Mouse (Mus musculus) testis, adult 2 months (tissue): ENCODE data around the gene Tmem132d. TPM values are rescaled to one million over a fixed set of nuclear protein-coding genes. Genes with fewer than 3 reads are reported as not detected.

Experiments
- H3K27ac ChIP-seq: fragments of 200-500 bp; 2 replicates; pipeline ENCODE4 v1.5.1; 2012; ENCODE audit warnings: low read depth, low read length; ENCODE audit not compliant: control insufficient read depth, insufficient read depth
- H3K27me3 ChIP-seq: fragments of 200-500 bp; 2 replicates; pipeline ENCODE4 v1.6.1; 2012; ENCODE audit warnings: mild to moderate bottlenecking, low read length, moderate library complexity; ENCODE audit not compliant: control insufficient read depth, insufficient read depth
- H3K36me3 ChIP-seq: fragments of 200-500 bp; 2 replicates; pipeline ENCODE4 v1.6.1; 2012; ENCODE audit warnings: mild to moderate bottlenecking, low read length; ENCODE audit not compliant: control insufficient read depth, insufficient read depth
- H3K4me1 ChIP-seq: fragments of 200-500 bp; 2 replicates; pipeline ENCODE4 v1.6.1; 2012; ENCODE audit warnings: low read length; ENCODE audit not compliant: control insufficient read depth, insufficient read depth
- H3K4me3 ChIP-seq: fragments of 200-500 bp; 2 replicates; pipeline ENCODE4 v1.5.1; 2012; ENCODE audit warnings: low read depth, mild to moderate bottlenecking, low read length, moderate library complexity, mixed read lengths; ENCODE audit not compliant: control insufficient read depth
- CTCF ChIP-seq: fragments of 200-500 bp; IDR thresholded peaks from 2 replicates; pipeline ENCODE4 v1.5.1; 2012; ENCODE audit warnings: low read depth, mild to moderate bottlenecking, inconsistent platforms, low read length, moderate library complexity; ENCODE audit not compliant: control insufficient read depth, insufficient read depth, insufficient replicate concordance
- POLR2A ChIP-seq: fragments of 200-500 bp; IDR thresholded peaks from 2 replicates; pipeline ENCODE4 v1.6.1; 2012; ENCODE audit warnings: low read depth, mild to moderate bottlenecking, inconsistent platforms, low read length, moderate library complexity; ENCODE audit not compliant: control insufficient read depth
- polyA plus RNA-seq: library from polyadenylated mRNA; depleted of rRNA; stranded (reverse); fragments of >200 nt; gene quantifications from 2 replicates; pipeline ENCODE4 v1.2.3, GENCODE M21; 2012

The Tmem132d gene
- polyA plus RNA-seq, 1 experiment: 0.04 TPM

GRCm38 (mm10) chr5:127885566-127886505, 547.0 kb downstream of the Tmem132d start:
- TF ChIP-seq POLR2A (no peak), CTCF (no peak)

GRCm38 (mm10) chr5:127883021-127883420, 549.9 kb downstream of the Tmem132d start:
- Histone ChIP-seq H3K27me3 (no peaks in the 10 kb centered on the region), H3K27ac (no peak overlapping the region), H3K36me3 (no peaks in the 10 kb centered on the region), H3K4me3 (no peak overlapping the region), H3K4me1 (no peaks in the 10 kb centered on the region)
- TF ChIP-seq CTCF: no peak
- no peak for TF ChIP-seq POLR2A

More at GRCm38 (mm10) chr5:127885566-127886505, 547.0 kb downstream of the Tmem132d start:
- no peaks in the 10 kb centered on the region for H3K4me1 ChIP-seq
- no peaks in the 10 kb centered on the region for H3K27me3 ChIP-seq
- no peak overlapping the region for H3K27ac ChIP-seq
- H3K36me3 ChIP-seq: no peaks in the 10 kb centered on the region
- no peak overlapping the region for H3K4me3 ChIP-seq

- Histone ChIP-seq H3K27me3 (no peaks in the 10 kb centered on the region), H3K27ac (no peak overlapping the region), H3K36me3 (no peaks in the 10 kb centered on the region), H3K4me3 (no peak overlapping the region), H3K4me1 (no peaks in the 10 kb centered on the region)
- TF ChIP-seq POLR2A: no peak
- no peak for TF ChIP-seq CTCF
Measured at GRCm38 (mm10) chr5:127874461-127874860, 558.4 kb downstream of the Tmem132d start.

GRCm38 (mm10) chr5:127865157-127865556, 567.7 kb downstream of the Tmem132d start:
- TF ChIP-seq POLR2A (no peak), CTCF (no peak)
- H3K4me3 ChIP-seq: no peak overlapping the region
- H3K36me3 ChIP-seq: no peaks in the 10 kb centered on the region
- no peaks in the 10 kb centered on the region for H3K4me1 ChIP-seq
- H3K27ac ChIP-seq: no peak overlapping the region
- H3K27me3 ChIP-seq: no peaks in the 10 kb centered on the region

- Histone ChIP-seq H3K27ac (no peak overlapping the region), H3K36me3 (no peaks in the 10 kb centered on the region), H3K4me1 (no peaks in the 10 kb centered on the region), H3K4me3 (no peak overlapping the region), H3K27me3 (no peaks in the 10 kb centered on the region)
- no peak for TF ChIP-seq CTCF
- no peak for TF ChIP-seq POLR2A
Measured at GRCm38 (mm10) chr5:127859719-127860118, 573.2 kb downstream of the Tmem132d start.

- Histone ChIP-seq H3K4me3 (no peak overlapping the region), H3K27ac (no peak overlapping the region), H3K27me3 (no peaks in the 10 kb centered on the region), H3K36me3 (no peaks in the 10 kb centered on the region), H3K4me1 (no peaks in the 10 kb centered on the region)
- no peak for TF ChIP-seq CTCF
- no peak for TF ChIP-seq POLR2A
Measured at GRCm38 (mm10) chr5:127852305-127852704, 580.6 kb downstream of the Tmem132d start.

- Histone ChIP-seq H3K27ac (no peak overlapping the region), H3K36me3 (no peaks in the 10 kb centered on the region), H3K4me1 (no peaks in the 10 kb centered on the region), H3K27me3 (no peaks in the 10 kb centered on the region), H3K4me3 (no peak overlapping the region)
- TF ChIP-seq CTCF (no peak), POLR2A (no peak)
Measured at GRCm38 (mm10) chr5:127831791-127832190, 601.1 kb downstream of the Tmem132d start.
